Mouse (Mus musculus): Measurements from ENCODE around the gene 9430038I01Rik.

Gene 9430038I01Rik

DNA sequence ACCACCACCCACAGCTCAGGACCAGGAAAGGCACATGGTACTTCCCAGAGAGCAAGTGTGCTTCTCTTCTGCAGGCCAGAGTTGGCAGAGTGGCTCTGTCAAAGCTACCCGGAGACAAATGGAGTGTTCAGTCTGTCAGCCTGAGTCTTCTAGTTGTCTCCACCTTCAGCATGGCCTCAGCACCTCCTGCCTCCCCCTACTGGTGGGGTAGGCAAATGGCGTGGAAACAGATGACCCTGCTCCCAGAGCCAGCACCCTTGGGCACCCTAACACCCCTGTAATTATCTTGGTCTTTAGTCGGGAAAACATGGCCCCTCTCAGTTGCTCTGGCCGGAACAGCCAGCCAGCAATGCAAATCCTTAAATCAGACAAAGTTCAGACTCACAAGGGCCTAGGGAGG, 43.8 kb downstream of the 9430038I01Rik start:
- no peak for DNase-seq (ENCODE audit: low spot score in 2 of 2)

DNA sequence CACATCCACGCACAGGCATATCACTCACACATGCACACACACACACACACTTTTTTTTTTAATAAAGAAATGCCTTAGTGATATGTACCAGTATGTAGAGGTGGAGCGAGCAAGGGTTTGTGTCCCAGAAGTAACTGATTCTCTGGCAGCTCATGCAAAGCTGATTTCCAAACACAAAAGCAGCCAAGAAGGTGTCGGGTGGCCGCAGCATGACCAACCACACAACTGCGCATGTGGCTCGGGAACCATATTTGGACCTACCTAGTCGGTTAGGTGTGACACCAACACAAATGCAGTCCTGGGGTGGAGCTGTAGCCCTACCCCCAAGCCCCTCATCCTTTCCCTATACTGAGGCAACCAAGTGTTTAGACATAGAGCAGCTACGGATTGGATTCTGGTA, 45.5 kb downstream of the 9430038I01Rik start:
- no peak for DNase-seq (ENCODE audit: low spot score in 2 of 2)

DNA sequence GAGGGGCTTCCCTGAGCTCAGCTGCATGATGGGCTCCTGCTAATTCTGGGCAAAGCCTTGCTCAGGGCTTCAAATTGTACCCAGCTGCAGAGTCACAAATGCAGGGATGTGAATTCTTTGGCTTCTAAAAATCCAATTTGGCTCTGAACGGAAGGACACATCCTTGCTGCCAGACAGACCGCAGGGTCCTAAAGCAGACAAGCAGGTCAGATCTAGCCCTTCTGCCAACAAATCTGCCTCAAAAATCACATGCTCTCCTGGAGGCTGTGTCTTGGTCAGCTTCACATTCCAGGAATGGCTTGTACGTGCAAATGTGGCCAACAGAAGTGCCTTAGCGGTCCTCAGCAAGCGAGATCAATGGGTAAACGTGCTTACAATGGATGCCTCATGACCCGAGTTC, 46.0 kb downstream of the 9430038I01Rik start:
- DNase-seq (ENCODE audit: low spot score in 2 of 2): no peak

DNA sequence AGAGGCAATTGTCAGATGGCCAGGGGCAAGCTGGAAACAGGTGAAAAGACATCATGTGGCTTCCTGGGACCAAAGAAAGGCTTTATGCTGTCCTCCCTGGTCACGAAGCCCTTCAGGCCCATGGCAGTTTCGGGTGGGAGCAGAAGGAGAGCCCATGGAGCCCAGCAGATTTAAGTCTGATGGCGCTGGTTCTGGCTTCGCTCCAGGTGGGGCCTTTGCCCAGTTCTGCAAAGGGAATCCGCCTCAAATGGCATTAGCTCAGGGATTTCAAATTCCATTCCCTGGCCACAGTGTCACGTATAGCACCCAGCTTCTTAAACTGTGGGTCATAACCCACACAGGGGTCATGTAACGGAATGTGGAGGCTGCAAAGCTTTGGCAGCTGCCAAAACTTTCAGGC, 63.7 kb downstream of the 9430038I01Rik start:
- no peak for DNase-seq (ENCODE audit: low spot score in 2 of 2)

DNA sequence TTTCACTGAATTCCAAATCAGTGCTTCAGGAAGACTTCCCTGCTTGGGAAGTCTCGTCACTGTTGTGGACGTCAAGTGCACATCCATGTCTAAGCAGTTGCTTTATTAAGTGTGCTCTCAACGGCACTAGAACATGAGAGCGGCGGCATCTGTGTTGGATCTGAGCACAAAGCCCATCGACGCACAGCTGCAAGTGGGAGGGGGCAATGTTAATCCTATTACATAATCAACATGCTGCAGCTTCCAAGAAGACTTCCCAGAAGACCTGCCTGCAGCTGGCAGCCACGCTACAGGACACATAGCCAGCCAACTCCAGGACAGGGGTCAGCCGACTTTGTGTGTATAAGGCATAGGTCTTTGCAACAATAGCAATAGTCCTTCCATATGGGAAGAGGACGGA, 64.5 kb downstream of the 9430038I01Rik start:
- no peak for DNase-seq (ENCODE audit: low spot score in 2 of 2)

DNA sequence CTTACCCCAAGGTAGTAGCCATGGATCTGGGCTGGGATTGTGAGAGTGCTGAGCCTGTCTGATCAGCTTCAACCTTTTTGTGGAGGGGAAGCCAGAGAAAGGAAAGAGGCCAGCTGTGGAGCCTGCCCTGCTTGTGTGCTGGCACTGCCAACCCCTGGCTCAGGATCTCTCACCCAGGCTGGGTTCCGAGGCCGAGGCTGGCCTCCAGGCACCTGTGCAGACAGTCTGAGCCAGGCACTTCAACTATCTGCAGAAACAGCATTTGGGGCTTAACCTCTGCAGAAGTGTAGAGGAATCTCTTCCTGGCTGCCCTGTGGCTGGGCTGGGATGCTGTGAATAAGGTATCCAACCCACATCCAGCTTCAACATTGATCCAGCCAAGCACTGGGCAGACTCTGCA, 76.6 kb downstream of the 9430038I01Rik start:
- no peak for DNase-seq (ENCODE audit: low spot score in 2 of 2)

All from spleen, postnatal 36 days (tissue).